Mouse (Mus musculus) cerebellum, adult 2 months (tissue): ENCODE results near the gene Calm3.

Experiments
- CTCF ChIP-seq: fragments of 200-500 bp; IDR thresholded peaks from 2 replicates; pipeline ENCODE4 v1.5.1; 2011; ENCODE audit warnings: low read depth, mild to moderate bottlenecking, control low read depth, low read length, moderate library complexity, borderline replicate concordance; ENCODE audit not compliant: insufficient read depth
- POLR2A ChIP-seq: fragments of 200-500 bp; IDR thresholded peaks from 2 replicates; pipeline ENCODE4 v1.6.1; 2011; ENCODE audit warnings: low read length, control low read depth, borderline replicate concordance; ENCODE audit not compliant: insufficient read depth

DNA sequence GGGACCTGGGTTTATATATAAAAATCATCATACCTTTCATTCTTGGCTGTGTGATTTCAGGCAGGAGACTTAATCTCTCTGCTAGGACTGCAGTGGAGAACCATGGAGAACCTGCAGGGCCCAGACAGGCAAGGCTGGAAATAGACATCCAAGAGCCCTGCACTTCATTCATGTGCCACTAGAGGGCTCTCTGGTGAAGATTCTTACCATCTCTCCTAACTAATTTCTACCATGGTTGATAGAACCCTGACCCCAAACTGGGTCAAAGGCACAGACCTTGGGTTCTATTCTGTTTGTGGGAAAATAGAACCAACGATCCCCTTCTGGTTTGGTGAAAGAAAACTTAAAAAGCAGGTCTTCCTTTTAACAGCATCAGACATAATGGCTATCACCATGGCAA, 6.9 kb upstream of the Calm3 start:
- TF ChIP-seq POLR2A (no peak), CTCF (peak; percentile 68; the same call in 1 of the 2 replicates)
